Mouse (Mus musculus) small intestine, adult 2 months (tissue): ENCODE results near the gene Gtdc1.

Experiments
- CTCF ChIP-seq: fragments of 200-500 bp; IDR thresholded peaks from 2 replicates; pipeline ENCODE4 v1.5.1; 2012; ENCODE audit warnings: low read depth, mild to moderate bottlenecking, control low read depth, inconsistent platforms, low read length, moderate library complexity, mixed read lengths; ENCODE audit not compliant: insufficient replicate concordance, insufficient read length; ENCODE audit errors: extremely low read depth
- POLR2A ChIP-seq: fragments of 200-500 bp; IDR thresholded peaks from 2 replicates; pipeline ENCODE4 v1.6.1; 2012; ENCODE audit warnings: low read depth, mild to moderate bottlenecking, control low read depth, inconsistent platforms, low read length, moderate library complexity

GRCm38 (mm10) chr2:44829753-44830152 lies 97.7 kb downstream of the Gtdc1 start:
- TF ChIP-seq CTCF (no peak), POLR2A (no peak)
